Mouse (Mus musculus) naive thymus-derived CD4-positive, alpha-beta T cell, adult 2 months (primary cell): ENCODE results near the gene Zdhhc22.

Source experiments
- DNase-seq: peaks from one replicate; pipeline ENCODE4 v3.0.0-alpha.2; 2011; ENCODE audit warnings: low read depth

Zdhhc22 gene

GRCm38 (mm10) chr12:86935692-86936282, 54.4 kb downstream of the Zdhhc22 start:
- DNase-seq = no peak

- no peak for DNase-seq
Observed at GRCm38 (mm10) chr12:86934748-86935147, 55.5 kb downstream of the Zdhhc22 start.

- DNase-seq = no peak
Observed at GRCm38 (mm10) chr12:86932575-86932952, 57.7 kb downstream of the Zdhhc22 start.

- DNase-seq = no peak
Observed at GRCm38 (mm10) chr12:86931919-86932574, 58.2 kb downstream of the Zdhhc22 start.

GRCm38 (mm10) chr12:86930934-86931729, 59.1 kb downstream of the Zdhhc22 start:
- DNase-seq = no peak
